Mouse (Mus musculus) neural tube, postnatal 0 days (tissue): ENCODE data around the gene Mylk3. TPM values are rescaled to one million over a fixed set of nuclear protein-coding genes. Genes with fewer than 3 reads are reported as not detected.

ENCODE experiments used
- polyA plus RNA-seq: library from polyadenylated mRNA; unstranded; fragments of >200 nt; fragmentation: Nextera tagmentation; extraction: Ambion mirVana; gene quantifications from 2 replicates; pipeline ENCODE4 v1.2.1, GENCODE M21; 2015

Mylk3 gene
- 0.10 and 0.36 TPM in 2 replicates for polyA plus RNA-seq

DNA sequence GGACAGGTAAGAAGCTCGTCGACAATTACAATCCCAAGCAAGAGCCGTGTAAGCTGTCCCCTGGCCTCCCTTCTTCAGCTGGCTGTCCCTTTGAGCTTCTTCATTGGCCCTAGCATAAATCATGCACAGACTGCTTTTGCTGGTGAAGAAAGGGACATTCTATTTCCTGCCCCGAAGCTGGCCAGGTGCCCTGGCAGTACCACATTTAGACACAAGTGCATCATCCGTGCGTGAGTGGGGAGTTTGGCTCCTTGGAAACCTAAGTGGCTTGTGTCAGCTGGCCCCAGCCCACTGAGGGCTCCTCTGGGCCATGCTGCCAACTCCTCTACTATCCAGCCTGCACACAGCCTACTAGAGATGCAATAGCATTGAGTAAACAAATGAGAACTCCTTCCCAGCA lies at the start of gene Mylk3:
Gene Mylk3, minus strand, starts transcription at position 141 of the 400 bp plus-strand sequence.

DNA sequence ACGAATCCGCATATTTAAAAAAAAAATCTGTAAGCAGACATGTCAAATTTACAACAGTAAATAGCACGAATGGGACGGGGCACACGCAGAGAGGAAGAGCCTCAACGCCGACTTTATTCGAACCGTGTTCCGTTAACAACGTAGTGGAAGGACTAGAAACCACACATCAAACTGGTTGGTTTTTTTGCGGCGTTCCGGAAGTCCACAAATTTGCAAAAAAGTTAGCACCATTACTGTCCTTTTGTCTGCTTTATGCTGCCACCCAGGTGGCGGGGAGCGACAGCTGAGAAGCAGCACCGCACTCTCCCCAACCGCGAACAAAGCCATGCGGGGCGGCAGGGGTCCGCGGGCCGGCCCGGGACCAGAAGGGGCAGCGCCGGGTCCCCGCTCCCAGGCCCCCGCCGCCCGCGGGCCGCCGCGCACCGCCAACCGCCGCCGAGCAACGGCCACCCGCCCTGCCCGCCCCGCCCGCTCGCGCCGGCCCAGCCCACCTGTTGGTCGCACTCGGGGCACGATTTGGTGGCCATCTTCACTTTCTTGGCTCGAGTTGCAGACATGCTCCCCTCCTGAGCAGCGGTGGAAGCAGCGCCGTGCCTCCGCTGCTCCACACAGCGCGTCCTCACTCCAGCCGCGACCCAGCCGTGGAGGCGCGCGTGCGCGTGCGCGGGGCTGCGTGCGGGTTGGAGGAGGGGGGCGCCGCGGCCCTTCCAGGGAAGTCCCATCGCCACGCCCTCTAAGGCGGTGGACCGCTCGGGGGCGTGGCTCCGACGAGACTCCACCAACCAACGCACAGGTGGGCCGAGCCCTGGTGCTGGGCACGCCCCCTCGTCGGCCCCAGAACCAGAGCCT lies 46.2 kb upstream of the Mylk3 start, which contains the start of gene 4921524J17Rik:
Gene 4921524J17Rik, minus strand, starts transcription at position 666 of the 849 bp plus-strand sequence.

DNA sequence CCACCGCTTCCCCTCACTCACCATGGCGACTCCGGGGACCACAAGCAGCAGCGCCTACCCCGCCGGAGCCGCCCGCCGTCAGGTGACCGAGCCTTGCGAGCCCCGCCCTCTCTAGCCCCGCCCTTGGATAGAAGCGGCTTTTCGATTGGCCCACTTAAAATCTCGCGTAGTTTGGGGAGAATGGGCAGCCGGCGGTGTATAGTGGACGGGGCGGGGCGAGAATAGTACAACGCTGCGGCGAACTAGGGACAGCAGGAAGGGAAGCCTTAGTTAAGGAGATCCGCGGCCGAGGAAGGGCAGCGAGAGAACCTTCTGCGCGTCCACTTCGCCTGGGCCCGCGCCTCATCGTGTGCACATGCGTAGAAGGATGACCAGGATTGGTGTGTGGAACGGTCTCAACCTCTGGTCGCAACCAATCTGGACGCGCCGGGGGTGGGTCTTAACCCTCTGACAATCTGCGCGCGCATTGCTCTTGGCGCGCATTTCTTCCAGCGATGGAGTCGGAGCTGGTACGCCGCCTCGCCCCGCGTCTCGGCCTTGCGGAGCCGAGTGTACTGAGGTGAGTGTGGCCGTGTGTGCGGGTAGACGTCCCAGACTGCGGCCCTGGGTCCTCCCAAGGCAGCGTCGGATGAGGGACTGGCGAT lies 86.6 kb downstream of the Mylk3 start, which contains the start of the genes Orc6 and Vps35:
Gene Orc6, plus strand, starts transcription at position 199 of the 644 bp plus-strand sequence.
Gene Vps35, minus strand, starts transcription at position 369 of the 644 bp plus-strand sequence.

Other genes with a start within 250 kb of the Mylk3 start
- gene Cks1brt, start 234.4 kb downstream of the Mylk3 start, polyA plus RNA-seq = not detected in 2 replicates
- not detected in 2 replicates for gene Olfr371, start 160.4 kb downstream of the Mylk3 start, polyA plus RNA-seq
- gene Orc6, start 86.7 kb downstream of the Mylk3 start, polyA plus RNA-seq = 67.2 and 68.6 TPM in 2 replicates
- 134 and 147 TPM in 2 replicates for gene Vps35, start 86.5 kb downstream of the Mylk3 start, polyA plus RNA-seq
- gene 4921524J17Rik, start 46.5 kb upstream of the Mylk3 start, polyA plus RNA-seq = 33.2 and 35.0 TPM in 2 replicates
- gene Gpt2, start 106.2 kb upstream of the Mylk3 start, polyA plus RNA-seq = 58.4 and 61.0 TPM in 2 replicates
- 141 and 148 TPM in 2 replicates for gene Dnaja2, start 169.0 kb upstream of the Mylk3 start, polyA plus RNA-seq